Mouse (Mus musculus): ENCODE results near the gene Elmo1.

Gene Elmo1

DNA sequence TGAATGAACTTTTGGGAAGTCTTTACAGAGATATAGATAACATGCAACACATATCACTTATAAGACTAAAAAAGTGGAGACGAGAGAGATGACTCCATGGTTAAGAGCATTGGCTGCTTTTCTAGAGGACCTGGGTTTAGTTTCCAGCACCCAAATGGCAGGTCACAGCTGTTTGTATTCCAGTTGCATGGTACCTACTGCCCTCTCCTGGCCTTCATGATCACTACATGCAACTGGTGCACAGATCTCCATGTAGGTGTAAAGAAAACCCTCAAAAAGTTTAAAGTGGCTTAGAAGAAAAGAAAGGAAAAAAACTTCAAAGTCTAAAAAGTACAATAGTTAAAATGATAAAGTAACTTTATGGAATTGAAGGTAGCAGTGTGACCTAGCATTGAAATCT, 172.8 kb downstream of the Elmo1 start:
- no peak for DNase-seq (ENCODE audit: low spot score)

DNA sequence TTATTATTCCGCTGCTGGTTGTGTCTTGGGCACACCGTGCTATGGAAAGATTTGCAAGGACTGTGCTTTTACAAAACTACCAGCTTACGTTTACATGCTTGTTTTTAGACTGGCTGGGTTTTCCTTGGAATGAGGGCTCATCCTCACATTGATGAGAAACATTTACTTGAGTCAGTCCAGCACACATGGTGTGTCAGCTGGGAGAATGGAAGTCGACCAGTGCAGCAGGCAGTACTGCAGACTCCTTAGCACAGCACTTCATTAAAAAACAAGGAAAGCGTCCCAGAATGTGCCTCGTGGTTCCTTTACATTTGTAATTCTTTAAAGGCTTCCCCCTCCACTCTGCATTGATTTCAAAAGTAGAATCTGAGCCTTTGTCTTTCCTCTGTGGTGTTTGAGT, 179.8 kb downstream of the Elmo1 start:
- no peak for DNase-seq (ENCODE audit: low spot score)

DNA sequence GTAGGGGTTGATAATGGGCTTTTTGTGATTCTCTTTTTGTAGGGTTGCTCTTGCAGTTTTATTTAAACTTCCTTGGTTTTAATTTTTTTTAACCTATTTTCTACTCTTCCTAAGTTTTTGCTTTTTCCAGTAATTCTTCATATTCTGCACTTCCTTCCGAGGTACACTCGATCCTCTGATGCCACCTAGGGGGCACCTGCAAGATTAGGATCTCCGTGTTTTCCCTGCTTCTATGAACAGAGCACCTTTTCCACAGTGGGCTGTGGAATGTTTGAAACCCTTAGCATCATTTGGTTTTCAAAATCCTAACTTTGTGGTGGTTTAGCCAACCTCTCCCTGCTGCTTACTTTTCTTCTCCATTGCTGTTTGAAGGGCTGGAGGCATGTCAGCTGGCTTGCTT, 181.4 kb downstream of the Elmo1 start:
- DNase-seq (ENCODE audit: low spot score), result peak; percentile 27

DNA sequence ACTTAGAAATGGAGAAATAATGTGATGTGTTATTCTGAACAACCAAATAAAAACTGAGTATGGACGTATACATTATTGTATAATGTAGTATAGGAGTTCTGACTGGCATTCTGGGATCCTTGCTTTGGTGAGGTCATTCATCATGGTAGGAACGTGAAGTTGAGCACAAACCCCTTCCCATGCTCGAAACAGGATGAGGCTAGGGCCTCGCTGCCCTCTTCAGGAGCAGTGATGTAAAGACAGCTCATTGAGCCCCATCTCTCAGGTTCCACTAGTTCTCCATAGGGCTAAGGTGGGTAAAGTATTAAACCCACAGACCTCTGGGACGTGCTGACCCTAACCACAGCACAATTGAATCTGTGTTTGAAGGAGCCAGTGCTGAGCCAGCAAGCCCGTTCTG, 182.2 kb downstream of the Elmo1 start:
- peak; percentile 59 for DNase-seq (ENCODE audit: low spot score)

DNA sequence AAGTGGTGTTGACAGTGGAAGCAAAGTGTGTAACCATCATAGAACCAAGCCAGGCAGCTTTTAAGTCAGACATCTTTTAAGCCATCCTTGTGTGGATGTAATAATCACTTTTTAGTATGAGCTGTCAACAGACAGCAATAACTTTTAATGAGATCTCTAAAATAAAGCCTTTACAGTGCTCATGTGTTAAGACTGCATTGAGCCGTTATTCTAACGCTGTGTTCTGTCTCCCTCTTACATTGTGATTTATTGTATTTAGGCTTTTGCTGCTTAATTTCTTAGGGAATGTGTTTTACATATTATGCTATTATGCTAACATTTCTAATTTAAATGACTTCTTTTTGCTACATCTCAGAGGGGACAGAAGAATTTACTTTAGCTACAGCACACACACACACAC, 189.5 kb downstream of the Elmo1 start:
- DNase-seq (ENCODE audit: low spot score), result no peak

DNA sequence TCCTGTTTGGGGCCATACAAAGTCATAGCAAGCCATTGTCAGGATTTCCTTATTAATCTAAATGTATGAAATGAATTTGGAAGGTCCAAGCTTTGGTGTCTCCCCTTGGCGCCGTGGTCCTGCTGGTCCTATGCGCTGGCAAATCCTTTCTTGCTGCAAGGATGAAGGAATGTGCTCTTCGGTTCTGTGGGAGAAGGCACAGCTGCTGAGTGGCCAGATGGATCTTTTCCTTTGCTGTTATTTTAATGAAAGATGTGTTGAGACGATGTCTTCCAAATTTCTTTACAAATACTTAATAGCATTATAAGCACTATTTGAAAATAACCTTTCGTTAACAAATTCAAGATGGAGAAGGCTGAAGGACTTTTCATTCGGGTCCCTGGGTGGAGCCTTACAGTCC, 193.5 kb downstream of the Elmo1 start:
- DNase-seq (ENCODE audit: low spot score), result no peak

DNA sequence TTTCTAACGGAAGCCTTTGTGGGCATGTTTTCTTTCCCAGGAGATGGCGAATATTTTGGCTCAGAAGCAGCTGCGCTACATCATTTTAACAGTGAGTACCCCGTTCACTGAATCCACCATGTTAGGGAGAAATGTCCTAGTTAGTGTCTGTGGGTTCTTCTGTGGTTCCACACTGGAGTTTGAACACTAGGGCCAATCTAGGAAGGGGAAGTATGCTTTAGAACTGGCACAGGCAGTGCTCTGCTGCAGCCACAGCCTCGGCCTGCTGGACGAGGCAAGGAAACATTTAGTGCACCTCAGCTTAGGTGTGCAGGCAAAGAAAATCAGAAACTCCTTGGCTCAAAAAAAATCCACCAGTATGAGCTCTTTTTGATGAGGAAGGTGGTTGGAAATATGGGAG, 196.3 kb downstream of the Elmo1 start:
- no peak for DNase-seq (ENCODE audit: low spot score)

DNA sequence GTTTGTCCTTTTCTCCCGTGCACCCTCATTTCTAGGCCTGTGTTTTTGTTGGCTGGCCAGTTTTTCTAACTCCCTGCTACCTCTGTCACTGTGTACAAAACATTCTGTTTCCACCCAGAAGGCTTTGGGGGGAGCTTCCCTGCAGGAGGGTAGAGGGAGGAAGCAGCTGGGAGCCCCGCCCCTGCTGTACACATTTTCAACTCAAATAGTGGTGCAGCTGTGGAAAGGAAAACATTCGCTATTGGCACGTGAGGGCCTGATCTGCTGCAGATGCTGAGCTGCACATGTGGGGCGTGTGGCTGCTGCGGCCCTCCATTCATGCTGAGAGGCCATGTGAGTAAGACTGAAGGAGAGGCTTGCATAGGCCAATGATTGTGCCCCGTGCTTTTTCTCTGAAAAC, 198.0 kb downstream of the Elmo1 start:
- DNase-seq (ENCODE audit: low spot score), result peak; percentile 37

DNA sequence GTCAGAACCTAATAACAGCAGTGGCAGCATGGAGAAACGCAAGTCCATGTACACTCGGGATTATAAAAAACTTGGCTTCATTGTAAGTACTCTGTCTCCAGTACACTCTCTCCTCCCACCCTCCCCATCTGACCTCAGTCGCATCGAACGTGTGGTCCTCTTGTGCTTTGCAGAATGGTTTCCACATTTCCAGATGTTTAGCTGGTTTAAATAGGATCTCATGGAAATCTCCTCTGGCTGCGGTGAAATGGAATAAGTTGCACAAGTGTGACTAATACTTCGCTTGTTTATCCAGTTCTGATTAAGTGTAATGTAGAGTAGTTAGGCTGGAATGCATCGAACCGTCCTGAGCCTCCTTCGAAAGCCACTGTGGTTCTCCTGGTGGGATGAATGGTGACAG, 200.0 kb downstream of the Elmo1 start:
- no peak for DNase-seq (ENCODE audit: low spot score)

DNA sequence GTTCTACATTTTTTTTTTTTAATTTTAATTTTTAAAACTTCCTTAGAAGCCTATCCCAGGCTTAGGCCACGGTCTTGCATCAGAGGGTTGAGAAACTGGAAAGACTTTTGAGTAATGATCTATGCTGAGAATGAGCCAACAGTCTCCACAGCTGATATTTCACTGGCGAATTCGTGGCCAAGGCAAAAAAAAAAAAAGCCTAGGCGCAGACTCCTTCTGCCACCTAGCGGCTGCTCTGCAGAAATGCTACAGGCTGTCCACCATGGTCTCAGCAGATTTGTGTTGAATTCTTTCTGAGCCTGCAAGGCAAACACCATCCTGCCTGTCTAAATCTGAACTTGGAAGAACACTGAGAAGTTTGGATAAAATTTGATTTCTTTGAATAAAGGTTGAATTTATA, 202.0 kb downstream of the Elmo1 start:
- peak; percentile 76 for DNase-seq (ENCODE audit: low spot score)

DNA sequence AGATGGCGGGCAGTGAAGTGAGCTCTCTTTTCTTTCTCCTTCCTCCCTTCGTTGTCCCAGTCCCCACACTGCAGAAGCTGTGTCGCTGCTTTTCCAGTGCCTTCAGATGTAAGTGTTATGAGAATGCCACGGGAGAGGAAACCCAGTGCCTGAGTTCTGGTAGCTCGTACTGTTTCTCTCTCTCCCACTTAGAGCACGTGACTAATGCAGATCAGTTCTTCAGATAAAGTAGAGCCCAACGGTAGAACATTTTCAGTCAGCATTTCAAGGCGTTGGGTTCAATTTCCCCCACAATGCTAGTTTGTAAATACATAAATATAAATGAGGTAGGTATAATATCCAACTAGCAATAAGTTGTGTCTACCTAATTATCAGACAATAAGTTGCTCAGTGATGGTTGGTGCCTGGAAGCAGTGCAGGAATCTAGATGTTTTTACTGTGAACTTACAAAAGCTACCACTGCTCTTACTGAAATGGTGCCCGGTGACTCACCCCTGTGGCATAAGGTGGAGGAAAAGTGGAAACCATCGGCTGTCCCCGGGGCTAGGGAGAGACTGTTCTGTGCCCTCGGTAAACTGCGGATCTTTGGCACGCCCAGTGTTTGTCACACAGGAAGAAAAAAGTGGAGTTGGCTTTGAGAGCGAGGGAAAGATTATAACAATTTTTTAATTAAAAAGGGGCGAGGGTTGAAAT, 205.0 kb downstream of the Elmo1 start:
- no peak for DNase-seq (ENCODE audit: low spot score)

DNA sequence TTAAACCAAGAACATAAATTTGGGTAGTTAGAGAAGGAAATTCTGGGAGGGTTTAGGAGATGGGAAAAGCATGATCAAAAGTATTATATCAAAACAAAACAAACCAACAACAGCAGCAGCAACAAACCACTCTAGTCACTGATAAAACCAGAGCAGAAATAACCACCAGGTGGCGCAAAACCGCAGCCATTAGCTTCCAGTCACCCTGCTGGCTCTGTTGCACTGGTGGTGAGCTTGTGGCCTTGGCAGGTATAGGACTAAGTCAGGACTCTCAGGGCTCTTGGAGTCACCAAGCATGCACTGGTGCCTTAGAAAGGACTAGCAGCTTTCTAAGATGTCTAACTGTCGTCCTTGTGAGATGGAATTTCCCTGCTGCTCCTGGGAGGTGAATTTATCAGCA, 207.4 kb downstream of the Elmo1 start:
- DNase-seq (ENCODE audit: low spot score), result peak; percentile 84

DNA sequence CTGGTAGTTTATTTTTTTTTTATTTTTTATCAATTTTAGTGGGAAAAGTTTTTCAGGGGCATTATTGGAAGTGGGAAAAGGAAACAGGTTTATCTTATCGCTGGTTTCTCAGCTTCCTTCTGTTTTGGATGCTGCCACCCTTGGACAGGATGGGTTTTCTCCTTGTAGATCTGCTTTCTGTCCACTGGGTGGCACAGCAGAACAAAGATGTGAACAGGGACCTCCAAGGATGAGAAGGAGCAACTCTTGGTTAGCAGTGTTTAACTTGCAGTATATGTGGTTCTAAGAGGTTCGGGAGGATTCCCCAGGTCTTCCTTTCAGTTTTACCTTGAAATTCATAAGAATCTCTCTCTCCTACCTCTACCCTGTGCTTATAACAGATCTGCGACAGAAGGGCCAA, 209.0 kb downstream of the Elmo1 start:
- DNase-seq (ENCODE audit: low spot score), result peak; percentile 76

DNA sequence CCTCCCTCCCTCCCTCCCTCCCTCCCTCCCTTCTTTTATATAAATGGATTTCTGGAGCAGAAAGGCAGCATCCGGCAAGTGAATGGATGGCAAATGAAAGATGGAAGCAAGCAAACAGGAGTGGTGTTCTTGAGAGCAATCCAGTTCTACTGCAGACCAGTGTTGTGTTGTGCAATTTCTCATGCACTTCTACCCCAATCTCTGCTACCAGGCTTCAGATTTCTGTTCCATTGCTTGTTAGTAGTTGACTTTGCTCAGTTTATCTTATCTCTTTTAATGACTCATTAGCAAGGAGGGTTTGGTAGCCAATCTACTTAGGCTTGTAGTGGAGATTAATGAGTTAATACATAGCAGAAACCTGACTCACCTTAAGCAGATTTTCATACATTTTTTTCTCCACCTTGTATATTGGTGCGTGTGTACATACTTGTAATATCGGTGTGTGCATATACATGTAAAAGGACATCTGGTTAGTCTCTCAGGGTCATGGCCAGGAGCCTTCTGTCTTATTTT, 209.7 kb downstream of the Elmo1 start:
- no peak for DNase-seq (ENCODE audit: low spot score)

DNA sequence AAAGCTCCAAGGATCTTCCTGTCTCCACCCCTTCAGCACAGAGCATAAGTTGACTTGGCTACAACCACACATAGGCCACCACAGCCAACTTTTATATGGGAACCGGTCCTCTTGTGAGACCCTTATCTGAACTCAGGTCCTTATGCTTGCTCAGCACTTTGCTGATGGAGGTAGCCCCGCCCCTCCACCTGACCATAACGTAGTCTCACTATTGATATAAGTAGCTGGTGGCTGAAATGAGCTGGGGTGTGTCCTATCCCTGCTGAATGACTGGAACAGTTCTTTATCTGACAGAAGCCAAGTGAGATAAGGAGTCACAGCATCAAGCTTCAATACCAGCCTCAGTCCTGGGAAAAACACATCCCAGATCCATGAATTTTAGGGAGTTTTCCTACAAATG, 210.2 kb downstream of the Elmo1 start:
- DNase-seq (ENCODE audit: low spot score), result no peak

DNA sequence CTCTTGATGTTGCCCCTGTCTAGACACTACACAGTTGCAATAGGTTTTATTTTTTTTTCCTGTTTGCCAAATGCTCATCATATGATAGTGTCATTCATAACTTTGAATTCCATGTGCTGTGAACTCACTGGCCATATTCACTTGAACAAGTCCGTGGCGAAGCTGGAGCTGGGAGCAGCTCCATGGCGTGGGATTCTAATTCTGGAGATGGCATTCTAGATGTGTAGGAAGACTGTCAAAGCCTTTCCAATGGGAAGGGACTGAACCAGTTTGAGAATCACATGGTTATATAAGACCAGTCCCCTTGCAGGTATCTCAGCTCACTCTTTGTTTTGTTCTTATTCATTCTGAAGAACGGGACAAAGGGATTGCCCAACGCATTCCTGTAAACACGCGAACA, 211.4 kb downstream of the Elmo1 start:
- DNase-seq (ENCODE audit: low spot score), result no peak

DNA sequence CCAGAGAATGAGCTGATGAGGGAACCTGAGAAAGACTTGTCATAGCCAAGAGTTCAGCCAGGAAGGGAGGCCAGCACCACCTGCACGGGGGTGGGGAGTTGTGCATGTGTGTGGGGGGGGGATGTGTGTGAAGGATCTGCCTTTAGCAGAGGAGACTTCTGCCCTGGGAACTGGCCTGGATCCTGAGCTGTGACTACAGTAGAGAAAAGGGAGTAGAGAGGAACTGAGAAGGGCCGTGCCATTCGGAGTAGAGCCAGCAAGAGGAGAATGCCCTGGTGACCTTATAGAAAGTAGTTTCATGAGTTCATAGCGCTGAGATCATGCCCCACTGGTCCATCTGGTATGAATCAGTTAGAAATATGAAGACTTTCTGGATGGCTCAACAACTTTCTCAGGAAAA, 215.2 kb downstream of the Elmo1 start:
- DNase-seq (ENCODE audit: low spot score), result no peak

DNA sequence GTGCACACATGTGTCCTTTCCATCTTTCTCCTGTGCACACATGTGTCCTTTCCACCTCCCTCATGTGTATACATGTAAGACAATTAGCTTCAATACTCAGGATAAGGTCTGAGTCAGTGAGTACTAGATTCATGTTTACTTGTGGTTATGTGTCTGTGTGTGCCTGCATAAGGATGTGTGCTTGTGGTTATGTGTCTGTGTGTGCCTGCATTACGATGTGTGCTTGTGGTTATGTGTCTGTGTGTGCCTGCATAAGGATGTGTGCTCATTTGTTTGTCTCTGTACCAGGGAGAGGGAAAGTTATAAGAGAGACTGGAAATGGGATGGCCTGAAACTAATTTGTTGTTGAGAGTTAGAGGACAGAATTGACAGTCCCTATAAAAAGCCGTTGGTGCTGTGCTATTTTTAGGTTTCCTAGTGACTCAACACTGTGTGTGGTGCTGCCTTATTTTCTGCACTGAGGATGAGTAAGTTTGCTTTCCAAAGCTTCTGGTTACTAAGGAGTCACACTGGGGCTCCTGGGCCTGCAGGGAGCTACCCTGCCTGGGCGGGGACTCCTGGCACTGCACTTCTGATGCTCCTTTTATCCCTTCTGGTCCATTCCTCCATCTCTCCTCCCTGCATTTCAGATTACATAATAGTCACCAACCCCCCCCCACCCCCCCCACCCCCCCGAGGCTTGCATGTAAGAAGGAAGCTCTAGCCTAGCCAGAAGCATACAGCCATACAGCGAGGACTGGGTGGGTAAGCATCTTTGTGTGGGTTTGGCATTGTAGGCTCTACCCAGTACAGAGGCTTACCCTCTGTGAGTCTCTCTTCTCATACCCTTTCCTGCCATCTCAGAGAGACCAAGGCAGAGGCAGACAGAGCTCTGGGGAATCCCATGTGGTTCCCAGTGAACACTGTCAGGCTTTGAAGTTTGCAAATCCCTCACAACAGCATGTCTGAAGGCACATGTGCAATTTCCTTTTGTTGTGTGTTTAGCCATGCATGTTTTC, 216.1 kb downstream of the Elmo1 start:
- no peak for DNase-seq (ENCODE audit: low spot score)

DNA sequence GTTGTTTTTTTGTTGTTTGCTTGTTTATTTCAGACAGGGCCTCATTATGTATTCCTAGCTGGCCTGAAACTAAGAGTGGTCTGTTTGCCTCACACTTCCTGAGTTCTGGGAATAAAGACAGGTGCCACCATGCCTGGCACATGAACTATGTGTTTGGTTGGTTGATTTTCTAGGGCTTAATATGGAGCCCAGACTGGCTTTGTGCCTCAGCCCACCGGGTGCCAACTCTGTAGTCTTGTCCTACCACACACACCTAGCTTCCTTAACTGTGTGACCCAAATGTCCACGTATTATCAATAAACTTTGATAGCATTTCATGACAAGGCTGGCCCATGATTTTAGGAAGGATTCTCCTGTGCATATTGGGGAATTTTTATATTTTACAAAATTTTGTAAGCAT, 217.0 kb downstream of the Elmo1 start:
- DNase-seq (ENCODE audit: low spot score), result no peak

DNA sequence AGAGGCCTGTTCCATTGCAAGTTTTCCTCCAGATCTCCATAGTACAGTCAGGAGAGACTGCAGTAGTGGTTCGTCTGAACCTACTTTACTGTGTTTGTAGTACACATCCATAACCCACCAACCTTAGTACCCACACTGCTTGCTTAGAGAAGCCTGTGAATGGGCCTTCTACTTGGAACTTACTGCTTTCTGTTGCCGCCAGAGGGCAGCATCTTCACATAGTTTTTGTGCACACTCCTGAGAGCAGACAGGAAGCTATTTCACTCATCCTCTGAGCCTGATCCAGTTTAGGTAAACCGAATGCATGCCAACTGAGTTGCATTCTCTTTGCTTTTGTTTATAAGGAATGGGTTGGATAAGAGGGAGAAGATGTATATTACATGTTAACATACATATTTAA, 221.2 kb downstream of the Elmo1 start:
- peak; percentile 88 for DNase-seq (ENCODE audit: low spot score)

DNA sequence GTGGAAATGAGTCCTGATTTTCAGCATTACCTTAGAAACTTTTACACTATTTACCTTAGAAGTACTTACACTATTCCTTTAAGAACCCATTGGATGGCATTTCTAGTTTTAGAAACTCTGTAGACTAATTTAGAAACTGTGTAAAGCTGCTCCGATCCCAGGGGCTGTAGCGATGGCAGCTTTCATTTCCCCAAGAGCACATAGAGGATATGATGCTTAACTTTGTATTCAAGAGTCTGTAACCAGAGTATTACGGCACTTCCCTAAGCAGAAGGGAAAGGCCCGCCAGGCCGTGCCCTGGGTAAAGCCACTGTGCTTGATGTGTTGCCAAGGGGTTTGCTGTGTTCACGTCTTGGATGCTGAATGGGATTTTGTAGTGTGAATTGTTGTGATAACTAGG, 222.9 kb downstream of the Elmo1 start:
- DNase-seq (ENCODE audit: low spot score), result no peak

DNA sequence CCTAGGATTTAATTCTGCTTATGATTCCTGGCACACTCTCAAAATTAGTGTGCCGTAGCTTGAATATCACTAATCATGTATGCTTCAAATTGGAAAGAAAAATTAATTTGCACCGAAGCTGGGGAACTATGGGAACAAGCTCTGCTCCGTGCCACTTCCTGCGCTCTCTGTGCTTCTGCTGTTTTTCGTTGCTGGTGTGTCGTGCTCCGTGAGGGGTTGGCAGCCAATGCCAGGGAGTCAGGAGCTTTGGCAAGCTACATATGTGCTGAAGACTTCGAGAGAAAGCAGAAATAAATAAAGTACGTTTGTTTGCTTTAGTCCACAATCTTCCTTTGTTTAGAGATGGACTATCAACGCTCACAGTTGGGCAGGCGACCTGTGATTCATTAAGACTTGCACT, 225.7 kb downstream of the Elmo1 start:
- DNase-seq (ENCODE audit: low spot score), result no peak

DNA sequence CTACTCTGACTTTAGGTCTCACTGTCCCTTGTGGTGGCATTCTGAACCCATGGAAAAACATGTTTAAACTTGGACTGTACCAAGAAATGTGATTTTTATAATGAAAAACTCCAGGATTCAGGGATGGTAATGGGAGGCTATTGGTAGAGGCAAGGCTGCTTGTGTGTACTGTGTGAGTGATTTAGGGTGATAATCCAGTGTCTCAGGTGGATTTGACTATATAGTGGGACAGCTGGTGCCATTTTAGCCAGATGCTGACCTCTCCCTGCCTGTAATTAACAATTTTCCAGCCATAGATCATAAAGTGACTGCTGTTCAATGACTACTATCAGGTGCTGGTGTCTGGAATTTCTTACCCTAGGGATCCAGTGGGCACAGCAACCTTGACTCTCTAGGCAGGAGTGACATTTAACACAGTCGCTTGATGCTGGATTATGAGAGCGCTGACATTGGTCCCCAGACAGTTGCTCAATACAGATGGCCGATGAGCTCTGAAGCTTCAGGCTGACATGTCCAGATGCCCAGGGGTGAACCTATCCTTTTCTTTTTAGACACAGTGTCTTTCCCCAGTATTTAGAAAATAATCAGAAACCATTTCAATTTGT, 228.3 kb downstream of the Elmo1 start:
- no peak for DNase-seq (ENCODE audit: low spot score)
